Mouse (Mus musculus): ENCODE data around the gene Sprr2j-ps. TPM values are rescaled to one million over a fixed set of nuclear protein-coding genes. Genes with fewer than 3 reads are reported as not detected.

Sprr2j-ps gene
- polyA plus RNA-seq (2012; rRNA removed), result not detected in 2 replicates

DNA sequence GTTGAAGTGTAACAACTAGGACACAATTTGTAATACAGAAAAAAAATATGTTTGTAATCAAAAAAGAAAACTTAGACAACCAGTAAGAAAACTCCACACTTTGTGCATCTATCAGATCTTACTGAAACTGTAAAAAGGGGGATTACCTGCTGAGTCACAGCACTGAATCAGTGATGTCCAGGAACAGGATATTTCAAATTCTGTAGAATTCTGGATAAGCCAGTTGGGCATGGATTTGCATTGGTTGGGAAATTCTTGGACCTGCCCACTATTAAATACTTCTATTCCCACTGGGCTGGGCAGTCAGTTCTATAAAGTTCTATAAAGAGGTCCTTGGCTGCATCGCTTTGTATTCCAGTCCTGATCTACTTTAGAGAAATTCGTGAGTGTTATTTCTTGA, at the start of gene Sprr2j-ps:
Gene Sprr2j-ps (plus strand): TSS at position 301 of the 400 bp plus-strand sequence.
- H3K36me3 ChIP-seq (ENCODE audit: control insufficient read depth, insufficient read depth, low read length), result no peaks in the 10 kb centered on the region
- no peaks in the 10 kb centered on the region for H3K4me1 ChIP-seq (ENCODE audit: control insufficient read depth, insufficient read depth, insufficient read length, low read length)
- TF ChIP-seq CTCF (IDR thresholded peaks at IDR 0.05; ENCODE audit: extremely low read depth, insufficient read length, insufficient replicate concordance, low read depth, low read length) (no peak), POLR2A (IDR thresholded peaks at IDR 0.05; ENCODE audit: low read depth, low read length) (no peak)
- no peaks in the 10 kb centered on the region for H3K27me3 ChIP-seq (ENCODE audit: control insufficient read depth, insufficient read depth, low read length)
- no peak within 1 kb of the TSS for H3K27ac ChIP-seq (ENCODE audit: insufficient read depth, low read depth, low read length)
- 87% methylated on average over 2 of the region's 2 CpGs for WGBS
- no peak within 1 kb of the TSS for H3K4me3 ChIP-seq (ENCODE audit: low read depth, low read length)

DNA sequence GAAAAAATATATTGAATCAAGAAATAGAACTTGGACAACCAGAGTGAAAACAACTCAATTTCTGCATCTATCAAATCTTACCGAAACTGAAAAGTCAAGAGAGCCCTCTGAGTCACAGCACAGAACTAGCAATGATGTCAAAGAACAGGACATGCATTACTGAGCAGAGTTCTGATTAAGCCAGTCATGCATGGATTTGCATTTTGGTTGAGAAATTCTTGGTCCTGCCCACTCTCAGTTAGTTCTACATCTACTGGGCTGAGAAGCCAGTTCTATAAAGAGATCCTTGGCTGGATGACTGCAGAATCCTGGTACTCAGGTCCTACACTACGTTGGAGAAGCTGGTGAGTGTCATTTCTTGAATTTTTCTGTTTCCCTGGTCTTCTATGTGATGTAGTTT, 44.3 kb upstream of the Sprr2j-ps start:
- H3K36me3 ChIP-seq (ENCODE audit: control insufficient read depth, insufficient read depth, low read length), result no peaks in the 10 kb centered on the region
- H3K27me3 ChIP-seq (ENCODE audit: control insufficient read depth, insufficient read depth, low read length), result no peaks in the 10 kb centered on the region
- no peak overlapping the region for H3K4me3 ChIP-seq (ENCODE audit: low read depth, low read length)
- H3K27ac ChIP-seq (ENCODE audit: insufficient read depth, low read depth, low read length), result no peak overlapping the region
- 71% methylated on average over 2 of the region's 2 CpGs for WGBS
- TF ChIP-seq CTCF (IDR thresholded peaks at IDR 0.05; ENCODE audit: extremely low read depth, insufficient read length, insufficient replicate concordance, low read depth, low read length), result no peak
- no peak for TF ChIP-seq POLR2A (IDR thresholded peaks at IDR 0.05; ENCODE audit: low read depth, low read length)
- no peaks in the 10 kb centered on the region for H3K4me1 ChIP-seq (ENCODE audit: control insufficient read depth, insufficient read depth, insufficient read length, low read length)

DNA sequence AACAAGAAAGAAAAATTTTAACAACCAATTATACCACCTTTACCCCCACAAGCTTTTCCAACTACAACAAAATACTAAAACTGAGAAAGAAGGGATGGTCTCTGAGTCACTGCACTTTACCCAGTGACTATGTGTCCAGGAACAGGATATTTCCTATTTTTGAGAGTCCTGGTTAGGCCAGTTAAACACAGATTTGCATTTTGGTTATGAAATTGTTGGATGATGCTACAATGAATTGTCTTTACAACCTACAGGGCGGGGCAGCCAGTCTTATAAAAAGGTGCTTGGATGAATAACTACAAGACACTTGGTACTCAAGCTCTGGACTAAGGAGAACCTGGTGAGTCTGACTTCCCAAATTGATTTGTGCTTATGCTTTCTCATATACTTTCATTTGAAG, 32.5 kb upstream of the Sprr2j-ps start, which contains the start of gene Sprr2h:
Gene Sprr2h (plus strand): TSS at position 301 of the 400 bp plus-strand sequence.
- Histone ChIP-seq H3K4me3 (ENCODE audit: low read depth, low read length) (no peak within 1 kb of the TSS), H3K4me1 (ENCODE audit: control insufficient read depth, insufficient read depth, insufficient read length, low read length) (no peaks in the 10 kb centered on the region), H3K36me3 (ENCODE audit: control insufficient read depth, insufficient read depth, low read length) (no peaks in the 10 kb centered on the region), H3K27ac (ENCODE audit: insufficient read depth, low read depth, low read length) (no peak within 1 kb of the TSS), H3K27me3 (ENCODE audit: control insufficient read depth, insufficient read depth, low read length) (no peaks in the 10 kb centered on the region)
- WGBS, result 78% methylated on average over 1 of the region's 1 CpGs
- TF ChIP-seq POLR2A (IDR thresholded peaks at IDR 0.05; ENCODE audit: low read depth, low read length) (no peak), CTCF (IDR thresholded peaks at IDR 0.05; ENCODE audit: extremely low read depth, insufficient read length, insufficient replicate concordance, low read depth, low read length) (no peak)

DNA sequence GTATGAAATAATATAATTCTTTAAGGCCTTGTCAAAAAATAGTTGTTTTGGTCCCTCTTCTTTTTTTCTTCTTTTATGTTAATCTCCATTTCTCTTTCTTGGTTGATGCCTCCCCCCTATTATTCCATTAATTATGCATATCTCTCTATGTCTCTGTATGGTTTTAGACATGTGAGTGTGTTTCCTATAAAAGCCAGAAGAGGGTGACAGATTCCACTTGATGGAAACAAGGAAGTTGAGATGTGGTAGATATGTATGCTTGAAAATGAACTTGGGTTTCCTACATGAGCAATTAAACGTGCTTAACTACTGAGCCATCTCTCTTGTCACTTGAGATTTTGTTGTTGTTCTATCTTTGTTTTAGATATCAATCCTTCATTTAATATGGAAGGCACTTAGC, 23.6 kb upstream of the Sprr2j-ps start:
- Histone ChIP-seq H3K27ac (ENCODE audit: insufficient read depth, low read depth, low read length) (no peak overlapping the region), H3K36me3 (ENCODE audit: control insufficient read depth, insufficient read depth, low read length) (no peaks in the 10 kb centered on the region), H3K27me3 (ENCODE audit: control insufficient read depth, insufficient read depth, low read length) (no peaks in the 10 kb centered on the region), H3K4me3 (ENCODE audit: low read depth, low read length) (no peak overlapping the region), H3K4me1 (ENCODE audit: control insufficient read depth, insufficient read depth, insufficient read length, low read length) (no peaks in the 10 kb centered on the region)
- no peak for TF ChIP-seq CTCF (IDR thresholded peaks at IDR 0.05; ENCODE audit: extremely low read depth, insufficient read length, insufficient replicate concordance, low read depth, low read length)
- TF ChIP-seq POLR2A (IDR thresholded peaks at IDR 0.05; ENCODE audit: low read depth, low read length), result no peak
- WGBS, result 9% methylated on average over 1 of the region's 1 CpGs

DNA sequence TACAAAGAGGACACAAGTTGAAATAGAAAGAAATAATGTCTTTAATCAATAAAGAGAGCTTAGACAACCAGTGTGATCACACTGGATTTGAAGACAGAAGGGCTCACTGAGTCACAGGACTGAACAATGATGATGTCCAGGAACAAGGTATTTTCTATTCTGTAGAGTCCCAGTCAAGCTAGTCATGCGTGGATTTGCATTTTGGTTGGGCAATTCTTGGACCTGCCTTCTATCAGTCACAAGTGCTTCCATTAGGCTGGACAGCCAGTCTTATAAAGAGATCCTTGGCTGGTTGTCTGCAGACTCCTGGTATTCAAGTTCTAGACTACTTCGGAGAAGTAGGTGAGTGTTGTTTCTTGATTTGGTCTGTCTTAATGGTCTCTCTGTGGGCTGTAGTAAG, 10.2 kb upstream of the Sprr2j-ps start, which contains the start of gene Sprr2i:
Gene Sprr2i (plus strand): TSS at position 301 of the 400 bp plus-strand sequence.
- 87% methylated on average over 2 of the region's 2 CpGs for WGBS
- Histone ChIP-seq H3K4me3 (ENCODE audit: low read depth, low read length) (no peak within 1 kb of the TSS), H3K27me3 (ENCODE audit: control insufficient read depth, insufficient read depth, low read length) (no peaks in the 10 kb centered on the region), H3K4me1 (ENCODE audit: control insufficient read depth, insufficient read depth, insufficient read length, low read length) (no peaks in the 10 kb centered on the region), H3K36me3 (ENCODE audit: control insufficient read depth, insufficient read depth, low read length) (no peaks in the 10 kb centered on the region), H3K27ac (ENCODE audit: insufficient read depth, low read depth, low read length) (no peak within 1 kb of the TSS)
- TF ChIP-seq CTCF (IDR thresholded peaks at IDR 0.05; ENCODE audit: extremely low read depth, insufficient read length, insufficient replicate concordance, low read depth, low read length) (no peak), POLR2A (IDR thresholded peaks at IDR 0.05; ENCODE audit: low read depth, low read length) (no peak)

DNA sequence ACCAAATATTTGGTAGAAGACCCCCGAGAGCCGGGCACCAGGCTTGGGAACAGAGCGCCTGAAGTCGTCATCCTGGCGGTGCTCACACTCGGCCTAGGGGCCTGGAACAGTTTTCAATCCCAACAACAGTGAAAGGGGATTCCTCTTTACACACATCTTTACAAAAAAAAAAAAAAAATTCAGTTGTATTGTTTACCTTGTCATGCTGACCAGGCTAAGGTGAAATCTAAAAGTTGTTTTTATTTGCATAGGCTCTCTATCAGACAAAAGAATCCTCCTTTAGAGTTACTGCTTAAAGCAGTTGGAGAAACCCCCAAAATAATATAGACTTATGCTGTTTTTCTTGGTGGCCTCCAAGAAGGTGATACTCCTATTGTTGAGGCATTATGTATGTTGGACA, 11.4 kb downstream of the Sprr2j-ps start, which contains the start of gene Gm9774:
Gene Gm9774 (minus strand): TSS at position 101 of the 400 bp plus-strand sequence.
- H3K4me1 ChIP-seq (ENCODE audit: control insufficient read depth, insufficient read depth, insufficient read length, low read length), result no peaks in the 10 kb centered on the region
- H3K36me3 ChIP-seq (ENCODE audit: control insufficient read depth, insufficient read depth, low read length), result no peaks in the 10 kb centered on the region
- TF ChIP-seq POLR2A (IDR thresholded peaks at IDR 0.05; ENCODE audit: low read depth, low read length) (no peak), CTCF (IDR thresholded peaks at IDR 0.05; ENCODE audit: extremely low read depth, insufficient read length, insufficient replicate concordance, low read depth, low read length) (no peak)
- H3K4me3 ChIP-seq (ENCODE audit: low read depth, low read length), result no peak within 1 kb of the TSS
- no peak within 1 kb of the TSS for H3K27ac ChIP-seq (ENCODE audit: insufficient read depth, low read depth, low read length)
- WGBS, result 92% methylated on average over 6 of the region's 6 CpGs
- no peaks in the 10 kb centered on the region for H3K27me3 ChIP-seq (ENCODE audit: control insufficient read depth, insufficient read depth, low read length)

DNA sequence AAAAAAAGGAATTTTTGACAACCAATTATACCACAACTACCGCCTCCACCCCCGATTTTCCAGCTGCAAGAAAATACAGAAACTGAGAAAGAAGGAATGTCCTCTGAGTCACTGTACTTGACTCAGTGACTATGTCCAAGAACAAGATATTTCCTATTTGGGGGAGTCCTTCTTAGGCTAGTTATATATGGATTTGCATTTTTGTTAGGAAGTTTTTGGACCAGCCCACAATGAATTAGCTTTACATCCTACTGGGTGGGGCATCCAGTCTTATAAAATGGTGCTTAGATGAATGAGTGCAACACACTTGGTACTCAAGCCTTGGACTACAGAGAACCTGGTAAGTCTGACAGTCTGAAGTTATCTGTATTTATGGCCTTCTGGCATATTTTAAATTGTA, 14.4 kb downstream of the Sprr2j-ps start, which contains the start of gene Sprr2k:
Gene Sprr2k (plus strand): TSS at position 301 of the 400 bp plus-strand sequence.
- H3K27ac ChIP-seq (ENCODE audit: insufficient read depth, low read depth, low read length), result no peak within 1 kb of the TSS
- no peaks in the 10 kb centered on the region for H3K27me3 ChIP-seq (ENCODE audit: control insufficient read depth, insufficient read depth, low read length)
- H3K4me3 ChIP-seq (ENCODE audit: low read depth, low read length), result no peak within 1 kb of the TSS
- TF ChIP-seq CTCF (IDR thresholded peaks at IDR 0.05; ENCODE audit: extremely low read depth, insufficient read length, insufficient replicate concordance, low read depth, low read length) (no peak), POLR2A (IDR thresholded peaks at IDR 0.05; ENCODE audit: low read depth, low read length) (no peak)
- H3K36me3 ChIP-seq (ENCODE audit: control insufficient read depth, insufficient read depth, low read length), result no peaks in the 10 kb centered on the region
- no peaks in the 10 kb centered on the region for H3K4me1 ChIP-seq (ENCODE audit: control insufficient read depth, insufficient read depth, insufficient read length, low read length)
- 86% methylated on average over 2 of the region's 2 CpGs for WGBS

Measured in small intestine, adult 2 months (tissue).